Mouse (Mus musculus) cortical plate, adult 2 months (tissue): Measurements from ENCODE around the gene Tmem140. TPM values are rescaled to one million over a fixed set of nuclear protein-coding genes. Genes with fewer than 3 reads are reported as not detected.

ENCODE experiments used
- H3K27ac ChIP-seq: fragments of 200-500 bp; 2 replicates; pipeline ENCODE4 v1.5.1; 2012; ENCODE audit warnings: low read length, control low read depth, inconsistent platforms; ENCODE audit not compliant: insufficient read depth
- H3K4me1 ChIP-seq: fragments of 200-500 bp; 2 replicates; pipeline ENCODE4 v1.6.1; 2011; ENCODE audit warnings: low read length; ENCODE audit not compliant: control insufficient read depth, insufficient read depth
- H3K4me3 ChIP-seq: fragments of 200-500 bp; 2 replicates; pipeline ENCODE4 v1.5.1; 2011; ENCODE audit warnings: mild to moderate bottlenecking, low read length, control low read depth; ENCODE audit not compliant: insufficient read depth
- CTCF ChIP-seq: fragments of 200-500 bp; IDR thresholded peaks from 2 replicates; pipeline ENCODE4 v1.5.1; 2011; ENCODE audit warnings: mild to moderate bottlenecking, control low read depth, low read length; ENCODE audit not compliant: insufficient read depth; ENCODE audit errors: extremely low read depth
- POLR2A ChIP-seq: fragments of 200-500 bp; IDR thresholded peaks from 2 replicates; pipeline ENCODE4 v1.6.1; 2011; ENCODE audit warnings: mild to moderate bottlenecking, low read length, control low read depth; ENCODE audit not compliant: insufficient read depth; ENCODE audit errors: extremely low read depth
- polyA plus RNA-seq: library from polyadenylated mRNA; depleted of rRNA; stranded (reverse); fragments of >200 nt; gene quantifications from 2 replicates; pipeline ENCODE4 v1.2.3, GENCODE M21; 2012

Tmem140 gene
- polyA plus RNA-seq, 1 experiment: 2.7 TPM

GRCm38 (mm10) chr6:34867301-34867994 lies 4.5 kb downstream of the Tmem140 start:
- Histone ChIP-seq H3K27ac (no peak overlapping the region), H3K4me1 (no peaks in the 10 kb centered on the region), H3K4me3 (no peak overlapping the region)
- TF ChIP-seq CTCF (no peak), POLR2A (no peak)

GRCm38 (mm10) chr6:34867995-34868350 lies 5.0 kb downstream of the Tmem140 start:
- H3K4me3 ChIP-seq: no peak overlapping the region
- TF ChIP-seq CTCF (no peak), POLR2A (no peak)
- no peaks in the 10 kb centered on the region for H3K4me1 ChIP-seq
- H3K27ac ChIP-seq: no peak overlapping the region

GRCm38 (mm10) chr6:34868507-34869217 lies 5.7 kb downstream of the Tmem140 start:
- Histone ChIP-seq H3K27ac (no peak overlapping the region; the same call in 1 of the 2 replicates), H3K4me1 (no peaks in the 10 kb centered on the region), H3K4me3 (no peak overlapping the region)
- TF ChIP-seq CTCF (no peak), POLR2A (no peak)

GRCm38 (mm10) chr6:34869225-34869915 lies 6.4 kb downstream of the Tmem140 start:
- TF ChIP-seq CTCF (no peak), POLR2A (no peak)
- H3K4me3 ChIP-seq: no peak overlapping the region
- no peaks in the 10 kb centered on the region for H3K4me1 ChIP-seq
- H3K27ac ChIP-seq: no peak overlapping the region

- Histone ChIP-seq H3K27ac (no peak overlapping the region), H3K4me3 (no peak overlapping the region), H3K4me1 (peaks cover under 1% of the 10 kb centered on the region; the same call in 1 of the 2 replicates)
- no peak for TF ChIP-seq CTCF
- TF ChIP-seq POLR2A: no peak
Measured at GRCm38 (mm10) chr6:34870136-34870535, 7.2 kb downstream of the Tmem140 start.

- Histone ChIP-seq H3K27ac (no peak overlapping the region), H3K4me3 (no peak overlapping the region), H3K4me1 (peaks cover 1% of the 10 kb centered on the region)
- TF ChIP-seq POLR2A (no peak), CTCF (no peak)
Measured at GRCm38 (mm10) chr6:34870724-34871123, 7.8 kb downstream of the Tmem140 start.

DNA sequence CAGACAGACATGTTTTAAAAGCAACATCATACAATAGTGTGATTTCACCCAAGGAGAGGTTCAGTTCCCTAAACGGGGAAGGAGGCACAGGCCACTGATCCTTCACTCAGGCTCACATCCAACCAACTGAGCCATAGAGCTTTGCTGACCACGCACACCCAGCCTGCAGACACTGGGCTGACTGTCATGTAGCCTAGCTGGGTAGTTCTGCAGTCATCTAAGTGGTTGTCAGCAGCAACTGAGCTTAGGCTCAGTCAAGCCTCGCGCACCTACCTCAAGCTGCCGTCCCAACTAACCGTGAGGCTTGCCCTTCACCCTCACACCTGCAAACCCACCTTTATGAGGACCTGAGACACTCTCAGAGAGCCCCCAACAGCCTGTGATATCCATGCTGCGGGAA lies 9.0 kb downstream of the Tmem140 start:
- H3K4me3 ChIP-seq: no peak overlapping the region
- TF ChIP-seq CTCF (no peak), POLR2A (no peak)
- peaks cover 1% of the 10 kb centered on the region for H3K4me1 ChIP-seq
- no peak overlapping the region for H3K27ac ChIP-seq

DNA sequence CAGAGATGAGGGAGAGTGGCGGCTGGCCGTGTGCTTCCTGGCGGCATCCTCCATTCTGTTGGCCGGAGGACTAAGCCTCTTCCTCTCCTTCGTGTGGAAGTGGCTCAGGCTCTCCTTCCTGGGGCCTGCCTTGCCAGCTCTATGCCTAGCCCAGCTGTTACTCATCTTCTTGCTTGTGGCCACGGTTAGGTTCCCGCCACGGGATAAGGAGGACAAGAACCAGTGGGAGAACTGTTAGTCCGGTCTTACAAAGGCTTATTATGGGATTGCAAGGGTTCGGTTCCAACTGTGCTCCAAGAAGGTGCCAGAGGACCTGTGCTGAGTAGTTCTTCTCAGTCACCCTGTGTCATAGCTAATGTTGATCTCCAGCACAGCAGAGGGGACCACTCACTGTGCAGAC lies 9.9 kb downstream of the Tmem140 start:
- Histone ChIP-seq H3K4me3 (no peak overlapping the region), H3K4me1 (peaks cover 1% of the 10 kb centered on the region), H3K27ac (no peak overlapping the region)
- TF ChIP-seq POLR2A (no peak), CTCF (no peak)

DNA sequence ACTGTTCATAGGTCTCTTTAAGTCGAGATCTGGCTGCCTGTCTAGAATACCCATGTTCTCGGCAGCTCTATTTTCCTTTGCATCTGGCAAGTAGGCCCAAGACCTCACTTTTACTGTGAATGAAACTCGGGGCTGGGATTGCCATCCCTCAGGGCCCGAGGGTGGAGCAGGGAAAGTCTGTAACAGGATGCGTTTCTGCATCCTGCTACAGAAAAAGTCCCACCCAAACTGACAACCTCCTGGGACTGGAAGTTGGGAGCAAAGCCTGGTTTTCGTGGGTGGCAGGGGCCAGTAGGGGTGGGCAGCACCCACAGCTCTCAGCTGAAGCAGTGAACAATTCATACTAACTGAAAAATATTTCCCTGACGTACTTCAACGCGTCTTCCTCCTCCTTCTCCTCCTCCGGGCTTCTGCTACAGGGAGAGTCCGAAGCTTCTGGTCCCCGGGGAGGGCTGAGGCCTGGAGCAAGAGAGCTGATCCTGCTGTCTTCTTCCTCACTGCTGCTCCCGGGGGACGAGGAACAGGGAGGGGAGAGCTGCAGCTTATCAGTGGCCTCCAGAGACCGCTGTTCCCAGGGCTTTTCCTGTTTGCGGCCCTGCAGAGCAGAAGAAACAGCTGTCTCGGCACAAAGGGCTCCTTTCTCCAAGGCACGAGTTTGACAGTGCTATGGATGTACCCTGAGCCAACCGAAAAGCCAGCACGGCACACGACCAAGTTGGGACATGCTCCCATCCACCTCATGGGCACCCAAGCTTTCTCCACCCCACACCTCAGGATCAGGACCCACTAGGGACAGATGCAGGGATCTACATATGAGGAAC lies 11.4 kb downstream of the Tmem140 start:
- Histone ChIP-seq H3K4me3 (no peak overlapping the region), H3K4me1 (peaks cover 1% of the 10 kb centered on the region), H3K27ac (peak overlapping the region; percentile 54)
- TF ChIP-seq POLR2A: no peak
- TF ChIP-seq CTCF: no peak
